Mouse (Mus musculus) right cerebral cortex, postnatal 14 days (tissue): Measurements from ENCODE around the gene Klf15.

Source experiments
- DNase-seq: peaks from one replicate; pipeline ENCODE4 v3.0.0; 2022

Gene Klf15

DNA sequence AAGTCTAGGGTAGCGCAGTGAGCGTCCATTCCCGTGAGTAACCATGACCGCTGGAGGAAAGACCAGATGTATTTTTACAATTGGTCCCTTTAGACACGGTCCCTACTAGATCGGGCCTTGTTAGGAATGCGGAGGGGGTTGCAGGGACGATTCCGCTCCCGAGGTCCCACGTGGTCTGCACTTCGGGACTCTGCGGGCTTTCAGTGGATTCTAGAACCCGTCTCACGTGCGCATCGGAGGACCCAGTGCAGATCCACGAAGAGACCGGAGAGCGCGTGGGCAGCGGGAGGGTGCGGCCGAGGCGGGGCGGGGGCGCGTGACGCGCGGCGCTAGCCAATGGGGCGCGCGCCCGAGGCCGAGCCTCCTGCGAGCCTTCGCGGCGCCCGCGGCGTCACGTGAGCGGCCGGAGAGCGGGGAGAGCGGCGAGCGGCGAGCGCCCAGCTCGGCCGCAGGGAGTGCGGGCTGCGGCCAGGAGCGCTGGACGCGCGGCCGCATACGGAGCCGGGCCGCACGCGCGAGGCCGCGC is at the start of gene Klf15:
Klf15 (plus strand) TSS at position 396 of the 526 bp plus-strand sequence.
- peak; percentile 82 for DNase-seq

DNA sequence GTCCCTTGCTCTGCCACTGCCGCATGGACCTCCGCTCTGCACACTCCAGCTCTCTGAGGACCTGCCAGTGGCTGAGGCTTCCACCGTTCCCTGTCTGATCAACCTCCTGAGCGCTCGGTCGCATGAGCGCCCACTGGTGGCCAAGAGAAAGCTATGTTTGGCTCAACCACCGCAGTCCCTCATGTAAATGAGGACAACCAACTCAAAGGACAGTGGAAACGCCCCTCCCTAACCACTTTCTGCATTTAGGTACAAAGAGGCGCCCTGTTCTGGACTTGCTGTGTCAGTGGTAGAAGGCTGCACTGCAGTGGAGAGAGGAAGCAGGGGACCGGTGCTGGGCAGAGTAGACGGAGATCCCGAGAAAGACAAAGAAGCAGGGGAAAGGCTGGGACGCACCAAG is 39.8 kb upstream of the Klf15 start:
- DNase-seq: peak; percentile 85

DNA sequence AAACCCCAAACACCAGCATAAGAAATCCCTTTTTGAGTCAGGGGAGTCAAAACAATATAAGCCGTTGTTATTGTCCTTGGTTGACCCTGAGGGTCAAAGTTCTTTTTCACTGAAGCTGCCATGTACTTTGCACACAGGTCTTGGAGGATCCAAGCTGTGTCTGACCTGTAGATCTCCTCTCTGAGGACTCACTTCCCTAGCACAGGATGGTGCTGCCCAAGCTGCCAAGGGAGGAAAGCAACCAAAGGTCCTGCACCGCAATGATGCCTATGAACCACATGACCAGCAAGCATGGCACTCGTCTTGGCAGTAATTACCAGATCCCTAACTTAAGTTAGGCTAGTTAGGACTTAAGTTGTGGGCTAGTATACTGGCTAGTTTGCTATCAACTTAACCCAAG is 37.0 kb upstream of the Klf15 start:
- DNase-seq: no peak

DNA sequence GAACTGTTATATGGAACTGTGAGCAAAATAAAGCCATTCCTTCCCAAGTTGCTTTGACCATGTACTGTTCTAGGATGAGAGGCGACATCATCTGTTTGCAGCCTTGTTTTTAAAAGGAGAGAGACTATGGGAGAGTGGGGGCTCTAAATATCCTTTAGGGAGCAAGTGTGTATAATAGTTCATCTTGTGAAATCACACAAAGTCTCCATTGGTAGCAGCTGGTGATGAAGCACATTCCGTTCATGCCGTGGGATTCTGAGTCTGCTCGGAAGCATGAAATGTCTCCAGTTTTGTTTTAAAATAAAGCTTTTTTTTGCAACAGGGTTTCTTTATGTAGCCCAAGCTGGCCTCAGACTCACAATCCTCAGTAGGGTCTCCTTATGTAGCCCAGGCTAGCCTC is 36.4 kb upstream of the Klf15 start:
- DNase-seq: no peak

DNA sequence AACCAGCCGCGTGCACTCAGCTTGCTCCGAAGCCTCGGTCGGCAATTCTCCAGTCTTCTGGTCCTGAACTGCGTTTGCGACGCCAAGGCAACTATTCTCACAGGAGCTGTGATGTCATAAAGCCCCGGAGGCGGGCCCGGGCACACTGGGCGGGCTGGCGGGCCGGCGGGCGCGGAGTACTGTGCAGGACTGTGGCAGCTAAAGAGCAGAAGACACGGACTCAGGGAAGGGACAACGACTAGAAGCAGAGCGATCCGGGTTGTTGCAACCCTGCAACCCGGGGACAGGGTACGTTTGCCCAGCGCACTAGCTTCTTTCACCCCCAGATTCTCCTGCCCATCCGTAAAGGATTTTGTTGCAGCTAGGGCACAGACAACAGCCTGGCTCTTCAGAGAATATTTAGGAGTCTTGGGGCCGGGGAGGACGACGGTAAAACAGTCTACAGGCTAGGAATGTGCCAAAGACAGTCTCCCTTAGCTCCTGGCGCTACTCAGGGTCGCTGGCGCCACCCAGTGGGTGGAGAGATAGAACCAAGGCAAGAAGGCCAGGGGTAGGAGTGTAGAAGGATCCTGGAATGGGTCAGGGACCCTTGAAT is 33.9 kb upstream of the Klf15 start, which contains the start of gene Cfap100:
Cfap100 (minus strand) TSS at position 418 of the 595 bp plus-strand sequence.
- DNase-seq: peak; percentile 80

DNA sequence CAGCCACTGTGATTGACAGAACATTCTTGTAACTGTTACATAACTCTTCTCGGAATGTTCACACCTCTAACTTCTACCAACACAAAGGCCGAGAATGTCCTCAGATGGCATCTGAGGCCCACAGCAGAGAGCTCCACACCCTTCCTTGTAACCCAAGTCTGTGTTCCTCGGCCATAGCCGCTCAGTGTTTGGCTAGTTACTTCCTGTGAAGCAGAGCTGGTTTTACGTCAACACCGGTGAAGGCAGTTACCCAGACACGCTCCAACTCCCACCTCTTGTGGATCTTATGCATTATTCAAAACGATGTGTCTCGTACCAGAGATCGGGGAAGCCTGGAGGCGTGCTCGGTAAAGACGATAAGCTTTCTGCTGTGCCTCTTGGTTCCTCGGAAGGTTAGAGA is 32.5 kb upstream of the Klf15 start:
- DNase-seq: no peak

DNA sequence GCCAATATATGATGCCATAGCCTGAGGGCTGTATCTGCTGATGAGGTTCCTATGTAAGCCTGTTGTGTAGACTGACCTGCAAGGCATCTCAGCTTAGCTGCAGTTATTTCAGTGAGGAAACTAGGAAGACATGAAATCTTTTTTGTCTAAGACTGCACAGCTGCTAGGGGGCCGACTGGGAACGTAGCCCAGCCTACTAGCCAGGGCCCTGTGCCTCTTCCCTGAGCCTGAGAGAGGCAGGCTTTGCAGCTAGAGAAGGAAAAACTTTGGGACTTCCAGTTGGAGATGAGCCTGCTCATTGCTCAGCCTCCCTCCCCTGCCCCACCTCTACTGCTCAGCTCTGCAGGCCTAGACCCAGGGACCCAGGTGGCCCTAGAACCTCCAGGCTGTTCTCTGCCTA is 30.9 kb upstream of the Klf15 start:
- DNase-seq: peak; percentile 71

DNA sequence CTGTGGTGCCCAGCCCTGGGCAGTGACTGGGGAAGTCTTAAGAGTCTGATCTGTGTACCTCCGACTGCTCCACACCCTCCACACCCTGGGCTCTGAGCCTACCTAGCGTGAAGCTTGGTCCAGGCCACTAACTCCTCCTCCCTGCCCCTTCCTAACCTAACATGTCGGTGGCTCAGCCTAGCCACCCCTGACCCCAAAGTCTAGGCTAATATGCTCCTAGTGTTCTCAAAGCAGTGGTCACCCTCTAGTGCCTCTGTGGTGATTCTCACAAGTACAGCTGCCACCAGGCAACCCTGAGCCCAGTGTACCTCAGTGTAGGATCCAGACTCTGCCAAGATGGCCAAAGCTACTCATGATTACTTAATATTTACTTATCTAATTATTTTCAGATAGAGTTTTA is 27.7 kb upstream of the Klf15 start:
- no peak for DNase-seq

DNA sequence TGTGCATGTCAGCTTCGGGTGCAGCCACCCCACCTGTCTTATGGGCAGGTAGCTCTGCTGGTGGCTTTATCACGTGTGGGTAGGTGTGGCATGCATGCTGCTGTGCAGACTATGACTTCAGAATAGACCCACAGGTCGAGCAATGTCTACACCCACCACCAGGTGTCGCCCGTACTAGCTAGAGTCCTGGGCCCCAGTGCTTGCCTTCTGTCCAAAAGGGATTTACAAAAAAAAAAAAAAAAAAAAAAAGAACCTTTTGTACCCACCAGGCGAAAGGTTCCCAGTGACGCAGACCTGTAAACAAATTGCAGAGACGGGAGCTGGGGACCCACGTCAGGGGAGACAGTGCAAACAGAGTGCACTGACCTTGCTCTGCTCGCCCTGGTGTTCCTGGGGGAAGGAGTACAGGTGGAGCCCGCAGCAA is 27.2 kb upstream of the Klf15 start:
- DNase-seq: peak; percentile 84

DNA sequence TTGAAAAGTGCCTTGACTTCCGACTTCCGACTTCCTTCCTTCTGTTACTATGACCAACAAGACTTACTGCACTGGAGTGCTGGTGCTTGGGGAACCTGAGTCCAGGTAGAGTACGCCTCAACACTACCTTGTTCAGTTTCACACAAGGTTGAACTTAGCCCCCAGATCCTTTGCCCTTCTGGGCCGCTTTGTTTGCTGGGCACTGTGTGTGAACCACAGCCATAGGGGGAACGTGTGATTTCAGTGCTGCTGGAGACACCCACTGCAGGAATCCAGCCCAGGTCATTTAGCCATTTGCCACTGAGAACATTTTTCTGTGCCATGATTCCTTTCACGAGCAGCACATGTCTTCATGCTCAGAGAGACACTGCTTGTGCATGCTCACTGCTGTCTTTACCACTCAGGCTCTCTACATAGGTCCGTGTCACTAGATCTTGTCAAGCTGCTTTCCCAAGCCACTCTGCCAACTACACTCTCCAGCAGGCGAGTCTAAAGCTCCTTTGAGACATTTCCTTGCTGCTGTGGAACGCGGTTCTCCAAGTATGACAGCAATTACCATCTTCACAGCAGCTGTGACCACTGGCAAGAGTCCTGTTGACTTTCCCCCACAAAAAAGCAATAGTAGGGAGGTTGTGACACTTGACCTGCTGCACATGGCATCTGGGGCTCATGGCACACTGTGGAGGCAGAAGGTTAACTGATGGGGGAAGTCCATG is 26.0 kb upstream of the Klf15 start:
- no peak for DNase-seq

DNA sequence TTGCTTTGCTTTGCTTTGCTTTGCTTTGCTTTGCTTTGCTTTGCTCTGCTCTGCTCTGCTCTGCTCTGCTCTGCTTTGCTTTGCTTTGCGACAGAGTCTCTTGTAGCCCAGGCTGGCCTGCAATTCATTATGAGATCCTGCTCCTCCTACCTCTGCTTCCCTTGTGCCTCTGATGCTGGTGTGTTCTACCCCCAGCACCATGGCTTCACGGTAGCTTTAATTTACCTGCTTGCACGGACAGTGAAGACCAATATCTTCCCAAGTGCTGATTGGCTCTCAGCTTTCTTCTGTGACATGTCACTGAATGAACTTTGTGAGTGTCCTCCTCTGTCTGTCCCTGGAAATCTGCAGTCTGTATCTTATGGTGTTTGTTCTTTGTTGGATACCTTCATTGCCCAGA is 25.3 kb upstream of the Klf15 start:
- DNase-seq: no peak

DNA sequence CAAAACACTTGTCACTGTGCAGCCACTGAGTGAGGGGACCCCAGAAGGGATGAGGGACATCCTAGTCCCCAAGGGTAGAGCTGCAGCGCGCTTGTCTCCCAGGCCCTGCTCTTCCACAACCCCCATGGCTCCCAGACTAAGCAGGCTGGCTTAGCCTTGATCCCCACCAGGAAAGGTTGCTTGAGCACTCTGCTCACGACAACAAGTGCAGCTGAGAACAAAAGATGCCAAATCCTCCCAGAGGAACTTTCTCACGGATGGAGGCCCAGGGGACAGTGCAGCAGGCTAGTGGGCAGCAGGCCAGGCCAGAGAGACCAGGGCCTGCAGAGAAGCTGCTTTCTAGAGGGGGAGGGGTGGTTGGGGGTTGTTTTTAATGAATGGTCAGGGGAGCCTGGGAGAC is 15.5 kb upstream of the Klf15 start:
- DNase-seq: no peak

DNA sequence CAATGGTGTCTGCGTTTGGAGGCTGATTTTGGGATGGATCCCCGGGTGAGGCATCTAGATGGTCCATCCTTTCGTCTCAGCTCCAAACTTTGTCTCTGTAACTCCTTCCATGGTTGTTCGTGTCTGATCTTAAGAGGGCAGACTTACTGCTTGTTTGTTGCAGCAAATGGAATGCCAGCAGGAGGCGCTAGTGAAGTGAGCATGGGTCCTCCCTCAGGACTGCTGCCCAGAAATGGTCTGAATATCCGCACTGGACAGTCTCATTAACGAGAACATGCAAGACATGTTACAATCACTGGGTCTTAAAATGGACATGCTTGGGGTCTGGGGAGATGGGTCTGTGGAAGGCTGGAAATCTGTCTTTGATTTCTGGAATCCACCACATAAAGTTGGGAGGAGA is 12.2 kb upstream of the Klf15 start:
- DNase-seq: peak; percentile 88

DNA sequence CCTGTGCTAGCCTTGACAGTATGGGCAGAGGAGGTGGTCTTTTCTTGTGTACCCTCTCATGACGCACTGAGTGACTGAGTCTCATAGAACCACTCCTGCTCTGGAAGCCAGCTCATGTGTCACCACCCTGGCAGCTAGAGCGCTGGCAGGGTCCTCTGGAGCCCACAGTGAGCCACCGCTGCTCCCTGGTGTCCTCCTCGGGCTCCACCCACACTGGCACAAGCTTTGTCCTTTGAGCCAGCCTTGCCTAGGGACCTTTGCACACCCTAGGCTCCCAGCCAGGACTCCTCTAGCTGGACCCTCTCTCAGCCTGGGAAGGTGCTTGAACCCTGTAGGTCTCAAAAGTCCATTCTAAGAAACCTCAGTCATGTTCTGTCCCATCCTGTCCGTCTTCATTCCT is 11.7 kb upstream of the Klf15 start:
- DNase-seq: no peak

DNA sequence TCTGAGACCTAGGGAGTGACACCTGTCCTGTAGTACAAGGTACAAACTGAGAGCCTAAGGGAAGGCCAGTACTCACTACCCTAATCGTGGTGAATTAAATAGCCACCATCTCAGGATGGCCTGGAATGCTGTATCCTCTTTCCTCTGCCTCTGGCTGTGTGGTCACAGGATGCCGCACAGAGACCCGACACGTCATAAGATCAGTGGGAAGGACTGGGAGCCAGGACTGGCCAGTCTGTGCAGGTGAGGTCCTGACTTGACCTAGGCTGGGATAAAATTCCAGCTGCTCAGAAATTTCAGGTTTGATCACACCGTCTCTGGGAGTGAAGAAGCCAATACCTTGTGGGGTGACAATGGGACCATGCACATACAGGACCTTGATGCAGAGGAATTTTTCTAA is 10.9 kb upstream of the Klf15 start:
- no peak for DNase-seq

DNA sequence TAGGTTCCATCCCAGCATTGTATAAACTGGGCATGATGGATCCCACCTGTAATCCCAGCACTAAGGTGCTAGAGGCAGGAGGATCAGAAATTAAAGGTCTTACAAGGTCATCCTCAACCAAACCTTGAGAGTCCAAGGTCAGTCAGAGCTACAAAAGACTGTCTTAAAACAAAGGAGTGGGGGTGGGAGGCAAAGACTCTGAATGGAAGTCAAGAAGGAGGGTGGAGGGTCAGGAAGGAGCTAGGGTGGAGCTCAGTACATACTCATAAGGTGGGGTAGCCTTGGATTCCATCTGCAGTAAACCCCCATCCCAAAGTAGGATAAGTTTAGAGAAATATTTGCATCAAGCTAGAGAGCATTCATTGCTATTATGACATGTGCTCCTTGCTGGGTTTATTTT is 9.8 kb upstream of the Klf15 start:
- no peak for DNase-seq

DNA sequence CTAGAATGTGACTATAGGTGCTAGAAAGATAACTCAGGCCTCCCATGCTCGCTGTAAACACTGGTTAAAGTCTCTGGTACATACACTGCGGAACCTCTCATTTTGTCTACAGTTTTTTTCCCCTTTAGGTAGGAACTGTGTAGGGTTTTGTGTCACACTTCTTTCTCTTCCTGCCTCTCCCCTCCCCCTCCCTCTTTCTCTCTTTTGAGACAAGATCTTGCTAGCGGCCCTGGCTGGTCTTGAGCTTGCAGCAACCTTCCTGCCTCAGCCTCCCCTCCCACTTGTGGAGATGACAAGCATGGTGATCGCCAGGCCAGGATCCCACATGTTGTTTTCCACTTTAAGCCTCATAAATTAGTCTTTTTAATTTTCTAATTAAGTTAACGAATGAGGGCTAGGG is 8.6 kb upstream of the Klf15 start:
- DNase-seq: no peak

DNA sequence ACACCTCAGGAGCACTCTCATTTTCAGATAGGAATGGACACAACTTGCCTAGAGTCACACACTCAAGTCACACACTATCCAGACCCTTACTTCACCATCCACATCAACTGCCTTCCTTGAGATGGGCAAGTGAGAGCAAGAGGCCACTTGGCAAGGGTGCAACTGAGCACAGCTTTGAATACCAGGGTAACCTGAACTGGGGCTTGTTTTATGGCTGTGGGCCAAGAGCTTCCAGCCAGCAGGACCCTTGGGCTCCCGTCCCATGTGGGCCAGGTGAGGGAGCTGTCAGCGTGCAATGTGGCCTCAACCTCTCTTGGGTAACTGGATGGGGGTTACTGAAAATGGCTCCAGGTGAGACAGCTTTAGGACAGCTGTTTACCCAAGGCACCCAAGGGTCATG is 5.0 kb upstream of the Klf15 start:
- DNase-seq: no peak

DNA sequence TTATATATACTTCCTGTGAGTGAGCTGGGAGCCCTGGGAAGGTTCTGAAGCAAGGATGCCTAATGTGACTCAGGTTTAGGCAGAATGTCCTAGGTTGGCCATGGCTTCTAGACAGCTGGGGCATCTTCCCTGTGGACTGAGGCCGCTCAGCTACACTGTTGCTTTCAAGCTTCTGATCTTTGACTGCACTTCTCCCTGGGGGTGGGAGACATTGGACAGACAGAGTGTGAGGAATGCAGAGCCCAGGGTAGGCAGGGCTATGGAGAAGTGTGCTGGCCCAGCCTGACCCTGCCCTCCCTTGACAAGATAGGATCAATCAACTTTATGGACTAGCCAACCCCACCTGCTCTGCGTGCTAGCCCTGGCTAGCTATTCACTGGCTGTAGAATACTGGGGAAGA is 1.2 kb upstream of the Klf15 start:
- no peak for DNase-seq

DNA sequence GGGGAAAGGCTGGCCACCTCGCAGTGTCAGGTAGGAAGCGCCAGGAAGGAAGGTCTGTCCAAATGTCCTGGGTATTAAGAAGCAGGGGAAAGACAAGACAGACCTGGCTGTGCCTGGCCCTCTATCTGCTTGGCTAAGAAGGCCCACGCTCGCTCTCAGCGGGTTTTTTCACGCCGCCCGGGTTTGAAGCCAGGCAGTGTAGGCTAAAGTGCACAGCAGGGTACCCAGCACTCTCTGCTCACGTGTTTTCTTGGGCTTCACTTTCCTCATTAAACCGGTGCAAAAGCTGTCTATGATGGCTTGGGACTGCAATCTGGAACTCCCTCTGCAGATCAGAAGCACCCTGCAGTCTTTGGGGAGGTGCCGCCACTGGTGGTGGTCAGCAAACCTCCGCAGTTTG is 605 bp upstream of the Klf15 start:
- no peak for DNase-seq

DNA sequence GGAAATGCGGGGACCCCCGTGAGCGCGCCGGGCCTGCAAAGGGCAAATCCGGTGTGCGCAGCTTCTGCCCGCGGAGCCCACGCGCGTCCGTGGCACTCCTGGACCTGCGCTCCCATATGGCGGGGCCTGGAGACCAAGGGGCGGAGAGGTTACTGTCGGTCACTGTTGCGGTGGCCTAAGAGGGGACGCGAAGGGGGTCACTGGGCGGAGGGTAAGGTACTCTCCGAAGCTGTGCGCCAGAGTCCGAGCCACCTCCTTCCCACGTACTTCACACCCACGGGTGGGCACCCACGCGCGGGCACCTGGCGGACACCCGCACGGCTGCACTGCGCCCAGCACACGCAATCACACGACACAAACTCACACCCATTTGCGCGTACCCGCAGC is 458 bp downstream of the Klf15 start:
- DNase-seq: peak; percentile 47

DNA sequence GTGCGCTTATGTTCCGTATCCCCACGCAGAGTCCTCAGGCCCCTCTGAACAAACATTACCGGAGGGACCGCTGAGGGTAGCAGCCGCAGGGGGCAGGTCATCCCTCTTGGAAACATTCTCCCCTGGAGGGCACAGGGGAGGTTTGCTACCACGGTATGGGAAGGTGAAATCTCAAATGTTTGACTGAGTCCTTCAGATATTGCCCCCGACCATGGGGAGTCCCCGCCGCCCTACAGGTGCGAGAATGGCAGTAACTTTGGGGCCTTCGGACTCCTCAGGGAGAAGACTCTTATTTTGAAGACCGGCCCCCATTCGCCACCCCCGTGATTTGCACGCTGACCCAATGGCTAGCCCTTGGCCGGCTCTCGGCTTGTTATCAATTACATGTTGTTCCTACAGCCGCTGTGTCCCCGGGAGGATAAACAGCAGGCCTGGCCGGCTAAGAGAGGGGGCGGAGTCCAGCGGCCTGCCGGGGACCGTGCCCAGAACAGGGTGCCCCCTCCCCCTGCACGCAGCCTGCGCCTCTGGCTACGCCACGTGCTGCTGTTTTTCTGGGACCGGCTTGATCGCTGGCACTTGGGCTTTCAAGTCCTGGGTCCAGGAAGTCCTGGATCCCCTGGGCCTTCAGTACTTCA is 969 bp downstream of the Klf15 start:
- DNase-seq: peak; percentile 69

DNA sequence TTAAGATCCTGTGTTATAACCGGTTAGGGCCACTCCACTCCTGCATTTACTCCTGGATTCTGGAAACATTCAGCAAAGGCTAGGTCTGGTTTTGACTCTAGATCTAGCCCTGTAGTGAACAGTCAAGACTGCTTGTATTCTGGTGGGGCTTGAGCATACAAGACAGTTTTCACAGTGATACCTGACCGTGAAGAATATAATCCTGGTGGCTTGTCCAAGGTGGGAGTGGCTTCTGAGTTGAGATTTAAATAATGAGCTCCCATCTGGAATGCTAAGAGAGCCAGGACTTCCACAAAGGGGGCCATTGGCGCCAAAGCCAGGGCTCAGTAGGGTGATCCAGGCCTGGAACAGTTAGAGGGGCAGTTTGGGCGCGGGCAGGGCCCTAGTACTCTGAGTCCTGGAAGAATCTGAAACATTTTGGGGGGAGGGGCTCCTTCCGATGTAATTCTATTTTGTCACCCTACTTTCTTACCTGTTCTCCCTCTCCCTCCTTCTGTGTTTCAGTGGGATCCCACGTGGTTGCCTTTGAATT is 1.6 kb downstream of the Klf15 start:
- DNase-seq: no peak

DNA sequence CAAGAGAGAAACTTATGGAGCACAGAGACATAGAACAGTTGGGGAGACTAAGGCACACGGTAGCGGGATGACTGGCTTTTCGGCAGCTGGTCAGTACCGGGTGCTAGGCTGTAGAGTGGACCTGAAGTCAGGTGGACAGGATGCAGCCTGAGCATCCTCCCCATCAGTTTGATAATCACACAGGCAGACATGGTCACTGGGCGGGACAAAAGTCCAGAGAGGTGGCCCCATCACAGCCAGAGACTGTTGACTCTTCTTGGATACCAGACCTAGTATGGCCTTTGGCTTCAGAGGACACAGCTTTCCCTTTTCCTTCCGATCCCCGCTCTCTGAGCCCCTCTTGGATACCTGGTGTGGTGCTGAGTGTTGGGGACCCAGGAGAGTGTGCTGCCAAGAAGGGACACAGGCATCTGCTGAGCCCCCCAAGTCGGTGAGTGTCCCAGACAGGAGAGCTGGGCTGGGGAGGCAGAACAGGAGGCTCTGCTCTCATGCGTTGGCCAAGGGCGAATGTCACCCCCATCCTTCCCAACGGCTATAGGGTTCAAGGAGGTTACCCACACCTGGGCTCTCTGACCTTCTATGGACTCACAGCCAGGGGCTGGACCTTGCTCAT is 2.8 kb downstream of the Klf15 start:
- DNase-seq: no peak
